ENCODE assay signal across 9 mouse cellular contexts in the genomic region with DNA sequence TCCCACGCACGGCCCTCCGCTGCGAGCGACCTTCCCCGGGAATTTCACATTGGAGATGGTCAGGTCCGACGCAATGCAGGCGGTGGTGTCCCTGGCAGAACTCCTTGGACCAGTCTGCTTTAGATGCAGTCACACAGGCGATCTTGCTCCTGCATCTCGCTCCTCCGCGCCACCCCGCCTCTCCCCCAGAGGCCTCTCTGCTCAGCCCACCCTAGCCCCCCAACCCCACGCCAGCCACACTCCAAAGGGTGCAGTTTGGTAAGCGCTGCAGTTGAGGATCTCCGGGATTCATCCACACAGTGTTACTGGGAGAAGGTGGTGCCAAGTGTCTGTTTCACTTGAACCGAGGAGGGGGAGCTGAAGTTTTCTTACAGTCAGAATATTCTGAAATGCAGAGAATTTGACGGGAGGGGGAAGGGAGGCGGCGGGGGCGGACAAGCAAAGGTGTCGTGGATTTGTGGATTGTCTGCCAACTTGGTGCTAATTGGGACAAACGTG. TPM values are rescaled to one million over a fixed set of nuclear protein-coding genes. Genes with fewer than 3 reads are reported as not detected.
DNase-seq lines count a peak whose midpoint lies in the region; ATAC-seq and TF ChIP-seq lines count a peak whose summit lies in the region.
"Had no signal": no experiment of that assay in that cellular context is flagged by ENCODE, and none has a peak within 500 bp of the region (broad histone marks: within the 10 kb centered on the region; RNA-seq: fewer than 3 reads in every experiment).

No protein-coding gene starts in this region.

- no peak overlapping the region for H3K9ac ChIP-seq in kidney, postnatal 0 days (ENCODE audit: low read depth, low read length)
- H3K9ac ChIP-seq in hindbrain, embryonic 11.5 days (ENCODE audit: low read depth, low read length) = no peak overlapping the region; the same call in 1 of the 2 replicates

- 0 out of 2 replicates have a peak, but pooled peaks have one; percentile 25 for ATAC-seq in kidney, postnatal 0 days (replicated peaks; ENCODE audit: low FRiP score, low read depth)
- peak; percentile 46 for ATAC-seq in hindbrain, embryonic 11.5 days (ENCODE audit: low FRiP score)
- ATAC-seq in CD4-positive, CD25-positive, alpha-beta regulatory T cell, adult 4 months = no peak

- under 1% methylated on average over 24 of the region's 24 CpGs for WGBS in kidney, postnatal 0 days
- WGBS in hindbrain, embryonic 11.5 days = under 1% methylated on average over 22 of the region's 24 CpGs
- under 1% methylated on average over 24 of the region's 24 CpGs for WGBS in limb, embryonic 10.5 days

- H3K4me1 ChIP-seq in kidney, postnatal 0 days (replicated peaks; ENCODE audit: insufficient read depth, low read length) = peaks cover 29% of the 10 kb centered on the region
- H3K4me1 ChIP-seq in hindbrain, embryonic 11.5 days (replicated peaks; ENCODE audit: control insufficient read depth, insufficient read depth, low read length) = peaks cover 8% of the 10 kb centered on the region
- H3K4me1 ChIP-seq in limb, embryonic 10.5 days = peaks cover 38% of the 10 kb centered on the region

- DNase-seq in kidney, postnatal 0 days (ENCODE audit: low spot score) = no peak
- DNase-seq in kidney, postnatal 14 days = no peak
- peak; percentile 75 to 81 for DNase-seq in cerebellum, postnatal 36 days
- peak; percentile 52 for DNase-seq in hindbrain, embryonic 11.5 days (ENCODE audit: low spot score)
- DNase-seq in limb, embryonic 10.5 days (ENCODE audit: low spot score) = peak; percentile 50
- peak; percentile 69 to 74 for DNase-seq in right cerebral cortex, postnatal 10 days (ENCODE audit: low spot score in 2 of 2)
- DNase-seq in urinary bladder, postnatal 25 days (ENCODE audit: low spot score) = no peak

- H3K9me3 ChIP-seq in kidney, postnatal 0 days (replicated peaks; ENCODE audit: low read length) = no peaks in the 10 kb centered on the region
- H3K9me3 ChIP-seq in hindbrain, embryonic 11.5 days (ENCODE audit: control insufficient read depth, low read length) = no peaks in the 10 kb centered on the region
- no peaks in the 10 kb centered on the region for H3K9me3 ChIP-seq in limb, embryonic 10.5 days (replicated peaks)

- no peak overlapping the region for H3K27ac ChIP-seq in kidney, postnatal 0 days
- H3K27ac ChIP-seq in hindbrain, embryonic 11.5 days (ENCODE audit: low read depth, low read length) = no peak overlapping the region
- no peak overlapping the region for H3K27ac ChIP-seq in limb, embryonic 10.5 days

- TF ChIP-seq CTCF in kidney, postnatal 0 days (IDR thresholded peaks at IDR 0.05; ENCODE audit: low read depth) = no peak

- peaks cover 45% of the 10 kb centered on the region for H3K27me3 ChIP-seq in kidney, postnatal 0 days (ENCODE audit: insufficient read depth, low read length)
- peaks cover 36% of the 10 kb centered on the region for H3K27me3 ChIP-seq in hindbrain, embryonic 11.5 days (ENCODE audit: control insufficient read depth, insufficient read depth, low read length)
- H3K27me3 ChIP-seq in limb, embryonic 10.5 days (ENCODE audit: low read depth, poor library complexity, severe bottlenecking) = peaks cover 84% of the 10 kb centered on the region

- peak overlapping the region; percentile 90 for H3K4me2 ChIP-seq in kidney, postnatal 0 days (ENCODE audit: low read length)
- peak overlapping the region; percentile 95 for H3K4me2 ChIP-seq in hindbrain, embryonic 11.5 days (replicated peaks; ENCODE audit: low read depth, low read length)

- peak overlapping the region; percentile 39 for H3K4me3 ChIP-seq in kidney, postnatal 0 days (replicated peaks; ENCODE audit: low read depth, low read length)
- peak overlapping the region; percentile 50 for H3K4me3 ChIP-seq in hindbrain, embryonic 11.5 days (ENCODE audit: low read depth, low read length)
- H3K4me3 ChIP-seq in limb, embryonic 10.5 days = peak overlapping the region; percentile 60

- no peaks in the 10 kb centered on the region for H3K36me3 ChIP-seq in kidney, postnatal 0 days (ENCODE audit: insufficient read depth, low read length)
- H3K36me3 ChIP-seq in hindbrain, embryonic 11.5 days (ENCODE audit: control insufficient read depth, insufficient read depth, low read length) = no peaks in the 10 kb centered on the region
- H3K36me3 ChIP-seq in limb, embryonic 10.5 days = no peaks in the 10 kb centered on the region

RNA-seq across cellular contexts. Expression of a gene that starts 1.1 kb away (rescaled TPM):
- 0.24 and 0.29 TPM in 2 replicates for polyA plus RNA-seq in kidney, postnatal 0 days (2015; fragmentation: Nextera tagmentation; extraction: Ambion mirVana)
- 0.40 and 0.64 TPM in 2 replicates for polyA plus RNA-seq in hindbrain, embryonic 11.5 days (2014; fragmentation: Nextera tagmentation; extraction: Ambion mirVana)
- polyA plus RNA-seq in limb, embryonic 10.5 days (2016; fragmentation: Nextera tagmentation; extraction: Ambion mirVana) = 0.30 and 0.99 TPM in 2 replicates
- not detected for polyA plus RNA-seq in CD4-positive, CD25-positive, alpha-beta regulatory T cell, adult 4 months (2017; shearing (Covaris generic))
- polyA plus RNA-seq: liver, adult 2 months had no signal

Comparison
In these comparisons a context has a peak if more than half of its experiments do, and no peak if none do; other contexts are left out.
1. DNase-seq: peak in cerebellum, postnatal 36 days (2 of 2), hindbrain, embryonic 11.5 days (single experiment), limb, embryonic 10.5 days (single experiment) and right cerebral cortex, postnatal 10 days (2 of 2); none in kidney, postnatal 0 days (single experiment), kidney, postnatal 14 days (single experiment) and urinary bladder, postnatal 25 days (single experiment).
2. Peak in every context shown above with its lines, with median percentiles within 50 percentile points of each other: H3K4me3 ChIP-seq.